Mouse (Mus musculus) forebrain, embryonic 12.5 days (tissue): ENCODE results near the gene Ube2d1. TPM values are rescaled to one million over a fixed set of nuclear protein-coding genes. Genes with fewer than 3 reads are reported as not detected.

Experiments
- ATAC-seq: fragments of 200-750 bp; cut with Nextera tagmentation; 2 replicates; pipeline ENCODE4 v1.8.0; 2017; ENCODE audit warnings: moderate TSS enrichment; ENCODE audit not compliant: low FRiP score
- H3K27ac ChIP-seq: fragments of 300-500 bp; sonication (generic); 2 replicates; pipeline ENCODE4 v1.5.1; 2016; ENCODE audit warnings: mild to moderate bottlenecking
- H3K27me3 ChIP-seq: fragments of 300-500 bp; sonication (generic); 2 replicates; pipeline ENCODE4 v1.6.1; 2016; ENCODE audit warnings: mild to moderate bottlenecking
- H3K36me3 ChIP-seq: fragments of 300-500 bp; sonication (generic); replicated peaks from 2 replicates; pipeline ENCODE4 v1.6.1; 2016; ENCODE audit warnings: mild to moderate bottlenecking
- H3K4me1 ChIP-seq: fragments of 300-500 bp; sonication (generic); 2 replicates; pipeline ENCODE4 v1.6.1; 2016
- H3K4me2 ChIP-seq: fragments of 300-500 bp; sonication (generic); 2 replicates; pipeline ENCODE4 v1.6.1; 2016; ENCODE audit warnings: mild to moderate bottlenecking, moderate library complexity
- H3K4me3 ChIP-seq: fragments of 300-500 bp; sonication (generic); replicated peaks from 2 replicates; pipeline ENCODE4 v1.5.1; 2016; ENCODE audit warnings: mild to moderate bottlenecking
- H3K9ac ChIP-seq: fragments of 300-500 bp; sonication (generic); 2 replicates; pipeline ENCODE4 v1.6.1; 2016; ENCODE audit warnings: mild to moderate bottlenecking
- H3K9me3 ChIP-seq: fragments of 300-500 bp; sonication (generic); 2 replicates; pipeline ENCODE4 v1.6.1; 2016
- WGBS: fragments of 180-500 bp; shearing (Covaris S2); methylation state at CpG from one replicate; pipeline ENCODE4 v1.1.7; 2016; 5-methylcytosine and 5-hydroxymethylcytosine counted together
- polyA plus RNA-seq: library from polyadenylated mRNA; unstranded; fragments of >200 nt; fragmentation: Nextera tagmentation; extraction: Ambion mirVana; gene quantifications from 2 replicates; pipeline ENCODE4 v1.2.1, GENCODE M21; 2016

Ube2d1 gene
- polyA plus RNA-seq, 1 experiment from 2014 or later: 136 TPM

DNA sequence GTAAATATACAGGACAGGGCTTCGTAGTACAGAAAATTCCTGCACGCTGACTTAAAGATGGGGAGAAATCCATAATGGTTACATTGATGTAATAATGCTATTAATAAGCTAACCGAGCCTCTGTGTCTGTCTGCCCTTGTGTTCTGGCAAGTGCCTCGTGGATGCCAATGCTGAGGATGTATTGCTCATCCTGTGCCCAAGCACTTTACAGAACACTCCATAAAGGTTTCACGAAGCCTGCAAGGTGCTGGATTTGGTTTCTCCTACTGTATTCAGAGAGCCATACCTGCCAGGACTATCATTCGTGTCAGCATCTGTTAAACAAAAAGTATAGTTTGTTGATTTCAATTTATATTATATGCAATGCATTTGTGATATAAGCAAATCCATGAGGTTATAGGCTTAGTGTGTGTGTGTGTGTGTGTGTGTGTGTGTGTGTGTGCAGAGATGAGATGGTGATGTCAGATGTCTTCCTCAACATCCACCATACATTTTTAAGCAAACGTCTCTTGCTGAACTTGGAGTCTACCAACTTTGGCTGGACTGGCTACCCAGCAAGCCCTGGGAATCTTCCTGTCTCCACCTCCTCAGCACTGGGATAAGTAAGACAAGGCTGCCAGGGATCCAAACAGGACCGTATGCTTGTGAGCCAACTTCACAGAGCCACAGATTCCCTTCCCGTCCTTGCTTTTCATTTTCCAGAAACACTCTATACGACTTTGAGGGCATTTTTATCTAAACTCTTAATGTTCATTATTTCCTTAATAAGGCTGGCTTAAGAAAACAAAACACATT lies 35.8 kb downstream of the Ube2d1 start:
- H3K9ac ChIP-seq: no peak overlapping the region
- no peaks in the 10 kb centered on the region for H3K9me3 ChIP-seq
- H3K27ac ChIP-seq: no peak overlapping the region
- WGBS: 86% methylated on average over 10 of the region's 10 CpGs
- no peak overlapping the region for H3K4me3 ChIP-seq
- no peak for ATAC-seq
- H3K27me3 ChIP-seq: no peaks in the 10 kb centered on the region
- H3K4me2 ChIP-seq: no peak overlapping the region
- peaks cover 1% of the 10 kb centered on the region; the same call in 1 of the 2 replicates for H3K36me3 ChIP-seq
- no peaks in the 10 kb centered on the region for H3K4me1 ChIP-seq

DNA sequence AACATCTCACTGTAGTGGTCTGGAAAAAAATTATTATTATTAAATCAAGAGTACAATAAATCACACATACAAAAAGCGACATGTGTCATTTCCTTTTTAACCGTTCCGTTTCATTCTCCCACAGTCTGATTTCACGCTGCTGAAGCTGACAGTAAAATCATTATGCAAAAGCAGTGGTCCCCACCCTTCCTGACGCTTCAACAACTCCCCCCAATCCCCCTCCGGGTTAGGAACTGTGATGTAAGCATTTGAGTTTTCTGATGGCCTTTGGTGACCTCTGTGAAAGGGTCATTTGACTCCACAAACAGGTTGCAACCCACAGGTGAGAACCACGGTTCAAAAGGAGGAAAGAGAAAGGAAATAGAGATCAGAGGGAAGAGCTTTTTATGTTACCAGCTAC lies 38.1 kb downstream of the Ube2d1 start:
- Histone ChIP-seq H3K4me3 (no peak overlapping the region), H3K4me1 (no peaks in the 10 kb centered on the region), H3K27me3 (no peaks in the 10 kb centered on the region), H3K9ac (no peak overlapping the region), H3K9me3 (no peaks in the 10 kb centered on the region), H3K27ac (no peak overlapping the region), H3K36me3 (no peaks in the 10 kb centered on the region), H3K4me2 (no peak overlapping the region)
- WGBS: 72% methylated on average over 7 of the region's 7 CpGs
- ATAC-seq: no peak

DNA sequence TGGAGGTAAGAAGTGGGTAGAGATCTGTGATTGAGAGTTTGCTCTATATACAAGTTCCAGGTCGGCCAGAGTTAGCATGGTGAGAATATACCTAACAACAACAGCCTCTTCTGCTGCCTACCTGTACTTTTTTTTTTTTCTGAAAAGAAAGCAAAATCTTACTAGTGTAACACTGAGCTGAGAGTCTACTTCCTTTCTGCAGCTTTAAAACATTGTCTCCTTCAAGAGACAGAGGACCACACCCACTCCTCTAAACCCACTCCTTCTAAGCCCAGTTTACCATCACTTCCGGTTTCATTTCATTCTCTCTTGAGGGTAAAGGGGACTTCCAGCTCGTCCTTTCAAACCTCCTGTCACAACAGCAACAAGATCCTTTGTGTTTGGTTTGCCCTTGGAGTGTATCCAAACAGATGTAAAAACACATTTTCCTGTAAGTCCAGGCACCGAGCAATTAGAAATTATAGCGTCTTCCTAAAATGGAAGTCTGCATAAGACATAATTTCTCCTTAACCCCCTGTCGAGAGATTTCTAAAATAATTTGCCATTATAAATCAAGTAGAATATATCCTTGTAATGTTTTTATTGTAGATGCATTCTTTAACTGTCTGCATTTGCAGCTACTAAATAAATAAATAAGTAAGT lies 45.5 kb downstream of the Ube2d1 start:
- Histone ChIP-seq H3K9me3 (no peaks in the 10 kb centered on the region), H3K4me3 (no peak overlapping the region), H3K36me3 (peaks cover 8% of the 10 kb centered on the region), H3K4me2 (no peak overlapping the region), H3K27me3 (no peaks in the 10 kb centered on the region), H3K4me1 (peaks cover 7% of the 10 kb centered on the region), H3K9ac (no peak overlapping the region), H3K27ac (no peak overlapping the region)
- no peak for ATAC-seq
- 75% methylated on average over 6 of the region's 6 CpGs for WGBS

DNA sequence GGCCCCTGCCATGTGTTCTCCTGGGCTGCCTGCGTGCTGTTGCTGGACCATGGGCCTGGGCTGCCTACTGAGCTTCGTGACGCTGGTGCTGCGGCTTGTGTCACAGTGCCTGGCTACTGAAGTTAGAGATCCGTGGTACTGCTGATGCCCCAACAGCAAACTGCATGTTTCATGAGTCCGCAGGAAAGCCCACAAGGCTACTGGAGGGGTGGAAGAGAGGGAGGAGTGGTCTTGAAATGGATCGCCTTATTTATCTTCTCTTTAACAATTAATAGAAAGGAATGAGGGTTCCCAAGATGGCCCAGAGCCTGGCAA lies 46.9 kb downstream of the Ube2d1 start, which contains the start of gene Tfam:
TSS of gene Tfam (minus strand) at position 41 of the 315 bp plus-strand sequence.
- Histone ChIP-seq H3K4me2 (peak within 1 kb of the TSS; percentile 77), H3K4me1 (peaks cover 7% of the 10 kb centered on the region), H3K4me3 (peak within 1 kb of the TSS; percentile 87), H3K36me3 (peaks cover 21% of the 10 kb centered on the region), H3K27ac (peak within 1 kb of the TSS; percentile 69), H3K9ac (peak within 1 kb of the TSS; percentile 77), H3K9me3 (no peaks in the 10 kb centered on the region), H3K27me3 (no peaks in the 10 kb centered on the region)
- WGBS: 3% methylated on average over 7 of the region's 7 CpGs
- no peak for ATAC-seq

- H3K9me3 ChIP-seq: no peaks in the 10 kb centered on the region
- WGBS: under 1% methylated on average over 66 of the region's 68 CpGs
- no peaks in the 10 kb centered on the region for H3K27me3 ChIP-seq
- peak overlapping the region; percentile 77 for H3K4me2 ChIP-seq
- H3K9ac ChIP-seq: peak overlapping the region; percentile 77
- H3K36me3 ChIP-seq: peaks cover 26% of the 10 kb centered on the region
- H3K4me1 ChIP-seq: peaks cover 7% of the 10 kb centered on the region
- H3K27ac ChIP-seq: peak overlapping the region; percentile 69
- peak overlapping the region; percentile 87 for H3K4me3 ChIP-seq
- peak; percentile 99 for ATAC-seq
Measured at GRCm38 (mm10) chr10:71237516-71238239, 47.4 kb downstream of the Ube2d1 start.

DNA sequence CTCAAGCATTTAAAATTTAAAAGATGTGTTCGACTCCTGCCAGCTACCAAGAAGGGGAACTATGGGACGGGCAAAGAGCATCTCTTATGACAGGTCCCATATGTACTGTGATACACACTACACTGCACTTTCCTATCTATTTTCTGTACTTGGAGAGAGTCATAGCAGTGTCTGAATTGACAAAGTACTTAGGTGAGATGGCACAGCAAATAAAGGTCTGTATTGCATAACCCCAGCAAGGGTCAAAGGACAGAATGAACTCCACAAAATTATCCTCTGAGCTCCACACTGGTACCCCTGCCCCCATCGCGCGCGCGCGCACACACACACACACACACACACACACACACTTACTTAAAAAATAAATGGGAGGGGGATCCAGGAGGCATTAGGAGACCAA lies 51.0 kb downstream of the Ube2d1 start:
- Histone ChIP-seq H3K4me3 (no peak overlapping the region), H3K4me2 (no peak overlapping the region), H3K9ac (no peak overlapping the region), H3K27ac (no peak overlapping the region), H3K36me3 (peaks cover 50% of the 10 kb centered on the region), H3K27me3 (no peaks in the 10 kb centered on the region), H3K4me1 (peaks cover 7% of the 10 kb centered on the region), H3K9me3 (no peaks in the 10 kb centered on the region)
- 98% methylated on average over 8 of the region's 8 CpGs for WGBS
- no peak for ATAC-seq

DNA sequence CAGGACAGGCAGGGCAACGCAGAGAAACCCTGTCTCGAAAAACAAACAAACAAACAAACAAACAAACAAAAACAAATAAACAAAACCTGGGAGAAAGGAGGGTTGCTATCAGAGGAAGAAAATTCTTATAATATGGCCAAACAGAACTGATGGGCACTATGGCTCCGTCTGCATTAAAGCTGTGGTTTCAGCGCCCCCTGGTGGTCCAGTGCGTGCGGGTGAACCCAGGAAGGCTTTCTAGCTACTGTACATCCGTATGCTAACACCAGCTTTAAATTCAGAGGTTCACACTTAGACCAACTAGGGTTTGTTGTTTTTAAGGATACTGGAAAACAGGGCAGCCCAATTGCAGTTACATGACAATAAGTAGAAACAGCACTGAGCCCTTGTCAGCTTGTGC lies 59.2 kb downstream of the Ube2d1 start:
- Histone ChIP-seq H3K4me3 (no peak overlapping the region), H3K9me3 (no peaks in the 10 kb centered on the region), H3K4me1 (peaks cover 10% of the 10 kb centered on the region; the same call in 1 of the 2 replicates), H3K27ac (no peak overlapping the region), H3K4me2 (no peak overlapping the region), H3K9ac (no peak overlapping the region), H3K27me3 (no peaks in the 10 kb centered on the region), H3K36me3 (peaks cover 52% of the 10 kb centered on the region)
- WGBS: 42% methylated on average over 7 of the region's 7 CpGs
- ATAC-seq: no peak

GRCm38 (mm10) chr10:71223101-71223500 lies 62.0 kb downstream of the Ube2d1 start:
- no peak overlapping the region for H3K9ac ChIP-seq
- H3K27me3 ChIP-seq: no peaks in the 10 kb centered on the region
- H3K36me3 ChIP-seq: peaks cover 26% of the 10 kb centered on the region
- peaks cover 10% of the 10 kb centered on the region; the same call in 1 of the 2 replicates for H3K4me1 ChIP-seq
- peak overlapping the region; percentile 46; the same call in 1 of the 2 replicates for H3K27ac ChIP-seq
- no peak overlapping the region for H3K4me3 ChIP-seq
- no peaks in the 10 kb centered on the region for H3K9me3 ChIP-seq
- peak; percentile 40; the same call in 1 of the 2 replicates for ATAC-seq
- no peak overlapping the region for H3K4me2 ChIP-seq
- WGBS: 53% methylated on average over 5 of the region's 5 CpGs

DNA sequence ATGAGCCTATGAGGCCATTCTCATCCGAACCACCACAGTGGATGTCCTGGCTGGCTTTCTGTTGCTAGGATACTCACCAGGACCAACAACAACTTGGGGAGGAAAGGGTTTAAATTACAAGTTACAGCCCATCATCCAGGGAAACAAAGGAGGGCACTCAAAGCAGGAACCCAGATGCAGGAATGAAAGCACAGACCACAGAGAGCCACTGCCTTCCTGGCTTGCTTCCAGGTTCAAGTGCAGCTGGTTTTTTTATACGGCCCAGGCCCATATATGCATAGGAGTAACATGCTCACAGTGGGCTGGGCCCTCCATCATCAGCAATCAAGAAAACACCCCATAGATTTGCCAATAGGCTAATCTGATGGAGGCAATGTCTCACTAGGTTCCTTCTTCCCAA lies 62.4 kb downstream of the Ube2d1 start:
- Histone ChIP-seq H3K4me3 (no peak overlapping the region), H3K9ac (no peak overlapping the region), H3K4me2 (no peak overlapping the region), H3K4me1 (peaks cover 10% of the 10 kb centered on the region; the same call in 1 of the 2 replicates), H3K27ac (peak overlapping the region; percentile 27; the same call in 1 of the 2 replicates), H3K27me3 (no peaks in the 10 kb centered on the region), H3K36me3 (peaks cover 24% of the 10 kb centered on the region), H3K9me3 (no peaks in the 10 kb centered on the region)
- 60% methylated on average over 2 of the region's 2 CpGs for WGBS
- peak; percentile 34; the same call in 1 of the 2 replicates for ATAC-seq

DNA sequence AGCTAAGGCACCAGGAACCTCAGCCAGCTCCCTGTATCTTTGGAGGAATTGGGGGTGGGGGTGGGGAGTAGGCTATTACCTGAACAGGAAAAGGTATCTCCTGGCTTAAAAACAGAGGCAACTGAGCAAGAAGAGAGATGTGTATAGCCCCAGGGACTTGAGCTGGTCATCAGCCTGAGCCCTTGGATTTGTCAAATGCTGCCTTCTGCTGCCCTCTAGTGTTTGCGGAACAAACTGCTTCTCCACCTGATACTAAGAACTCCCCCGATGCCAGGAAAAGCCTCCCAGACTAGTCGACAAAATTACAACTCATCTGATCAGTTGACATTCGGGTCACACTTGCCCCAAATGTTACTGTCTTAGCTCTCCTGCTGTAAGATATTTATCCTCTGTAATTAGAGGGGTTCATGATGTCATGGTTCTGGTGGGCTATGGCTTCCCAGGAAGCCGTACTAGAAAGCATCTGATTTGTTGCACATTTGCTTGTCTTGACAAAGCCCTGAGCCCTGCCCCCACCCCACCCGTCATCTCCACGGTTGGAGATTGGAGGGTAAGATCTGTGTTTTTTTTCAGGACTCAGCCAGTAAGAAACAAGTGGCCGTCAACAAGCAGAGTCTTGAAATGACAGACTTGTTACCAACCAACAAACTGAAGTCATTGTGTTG lies 66.7 kb downstream of the Ube2d1 start:
- peak; percentile 72 for ATAC-seq
- 22% methylated on average over 8 of the region's 8 CpGs for WGBS
- H3K9me3 ChIP-seq: no peaks in the 10 kb centered on the region
- H3K27me3 ChIP-seq: no peaks in the 10 kb centered on the region
- no peak overlapping the region for H3K4me2 ChIP-seq
- H3K27ac ChIP-seq: no peak overlapping the region
- 0 out of 2 replicates have a peak overlapping the region, but pooled peaks have one; percentile 2 for H3K9ac ChIP-seq
- H3K36me3 ChIP-seq: peaks cover 9% of the 10 kb centered on the region; the same call in 1 of the 2 replicates
- peaks cover 8% of the 10 kb centered on the region; the same call in 1 of the 2 replicates for H3K4me1 ChIP-seq
- no peak overlapping the region for H3K4me3 ChIP-seq

GRCm38 (mm10) chr10:71215996-71216395 lies 69.1 kb downstream of the Ube2d1 start:
- no peak overlapping the region for H3K4me3 ChIP-seq
- H3K27me3 ChIP-seq: no peaks in the 10 kb centered on the region
- H3K9me3 ChIP-seq: no peaks in the 10 kb centered on the region
- H3K27ac ChIP-seq: no peak overlapping the region
- no peaks in the 10 kb centered on the region for H3K36me3 ChIP-seq
- H3K9ac ChIP-seq: no peak overlapping the region
- no peak overlapping the region for H3K4me2 ChIP-seq
- H3K4me1 ChIP-seq: no peaks in the 10 kb centered on the region
- WGBS: 81% methylated on average over 9 of the region's 9 CpGs
- ATAC-seq: no peak
